Mouse (Mus musculus): ENCODE results near the gene Ube2e2.

DNA sequence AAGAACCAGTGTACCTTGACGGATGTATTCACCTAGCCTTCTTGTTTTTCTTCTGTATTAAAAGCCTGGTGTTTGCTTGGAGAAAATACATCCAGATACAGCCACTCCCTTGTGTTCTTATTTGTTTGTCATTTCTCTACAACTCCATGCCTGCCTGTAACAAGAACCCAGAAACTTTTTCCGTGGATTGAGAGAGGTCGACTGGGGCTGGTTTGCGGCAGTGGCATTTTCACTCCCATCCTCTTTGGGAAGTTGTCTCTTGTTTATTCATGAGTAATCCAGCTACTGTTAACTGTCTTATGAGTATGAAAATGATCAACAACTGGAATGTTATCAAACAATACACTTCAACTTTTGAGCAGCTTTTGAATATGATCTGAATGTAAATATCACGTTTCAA lies 115.8 kb downstream of the Ube2e2 start:
- TF ChIP-seq CTCF (IDR thresholded peaks at IDR 0.05), result no peak
- TF ChIP-seq EP300 (IDR thresholded peaks at IDR 0.05; ENCODE audit: insufficient read depth, low read depth, low read length), result no peak
- no peak for TF ChIP-seq POLR2A (IDR thresholded peaks at IDR 0.05; ENCODE audit: insufficient read depth, low read depth, low read length)

Measured in heart, adult 2 months (tissue).